11 mouse cellular contexts compared by ENCODE assay signal in genomic region chr11:100393733-100394132, GRCm38 (mm10). TPM values are rescaled to one million over a fixed set of nuclear protein-coding genes. Genes with fewer than 3 reads are reported as not detected.
DNase-seq lines count a peak whose midpoint lies in the region; ATAC-seq and TF ChIP-seq lines count a peak whose summit lies in the region.
"Had no signal": no experiment of that assay in that cellular context is flagged by ENCODE, and none has a peak within 500 bp of the region (broad histone marks: within the 10 kb centered on the region; RNA-seq: fewer than 3 reads in every experiment).

No protein-coding gene starts in this region.

- no peaks in the 10 kb centered on the region for H3K36me3 ChIP-seq in kidney, embryonic 16.5 days (ENCODE audit: insufficient read depth, low read length)
- no peaks in the 10 kb centered on the region for H3K36me3 ChIP-seq in C2C12 (ENCODE audit: control insufficient read depth, insufficient read depth)
- H3K36me3 ChIP-seq in limb, embryonic 15.5 days: no peaks in the 10 kb centered on the region
- no peaks in the 10 kb centered on the region; the same call in 1 of the 2 replicates for H3K36me3 ChIP-seq in forebrain, embryonic 10.5 days (replicated peaks)
- H3K36me3 ChIP-seq in hindbrain, embryonic 10.5 days: no peaks in the 10 kb centered on the region
- H3K36me3 ChIP-seq: hindbrain, embryonic 15.5 days had no signal

- ATAC-seq in kidney, embryonic 16.5 days (ENCODE audit: low FRiP score, low TSS enrichment): no peak
- ATAC-seq in limb, embryonic 15.5 days (ENCODE audit: insufficient number of reproducible peaks, low FRiP score, low TSS enrichment, low read depth): no peak
- ATAC-seq: forebrain, embryonic 16.5 days had no signal

- no peak overlapping the region for H3K4me3 ChIP-seq in kidney, embryonic 16.5 days (ENCODE audit: low read length)
- no peak overlapping the region for H3K4me3 ChIP-seq in C2C12 (ENCODE audit: insufficient read depth, poor library complexity, severe bottlenecking)
- H3K4me3 ChIP-seq in limb, embryonic 15.5 days: peak overlapping the region; percentile 1; the same call in 1 of the 2 replicates
- no peak overlapping the region for H3K4me3 ChIP-seq in forebrain, embryonic 10.5 days
- no peak overlapping the region for H3K4me3 ChIP-seq in hindbrain, embryonic 10.5 days
- H3K4me3 ChIP-seq: hindbrain, embryonic 15.5 days had no signal

- peaks cover 59% of the 10 kb centered on the region for H3K79me3 ChIP-seq in C2C12 (ENCODE audit: low read depth)

- WGBS in kidney, embryonic 16.5 days: 41% methylated on average over 7 of the region's 7 CpGs
- WGBS in limb, embryonic 15.5 days: 56% methylated on average over 7 of the region's 7 CpGs
- WGBS in forebrain, embryonic 10.5 days: 81% methylated on average over 7 of the region's 7 CpGs
- 82% methylated on average over 7 of the region's 7 CpGs for WGBS in hindbrain, embryonic 10.5 days

- H3K9me3 ChIP-seq in kidney, embryonic 16.5 days (ENCODE audit: low read length): no peaks in the 10 kb centered on the region
- H3K9me3 ChIP-seq in limb, embryonic 15.5 days: no peaks in the 10 kb centered on the region
- H3K9me3 ChIP-seq in forebrain, embryonic 10.5 days: no peaks in the 10 kb centered on the region
- no peaks in the 10 kb centered on the region for H3K9me3 ChIP-seq in hindbrain, embryonic 10.5 days
- H3K9me3 ChIP-seq: hindbrain, embryonic 15.5 days had no signal

- H3K4me2 ChIP-seq in kidney, embryonic 16.5 days (replicated peaks; ENCODE audit: low read depth, low read length): peak overlapping the region; percentile 20; the same call in 1 of the 2 replicates
- H3K4me2 ChIP-seq in limb, embryonic 15.5 days: 0 out of 2 replicates have a peak overlapping the region, but pooled peaks have one; percentile 10
- H3K4me2 ChIP-seq: hindbrain, embryonic 15.5 days had no signal

- H3K27ac ChIP-seq in kidney, embryonic 16.5 days (ENCODE audit: low read length): 0 out of 2 replicates have a peak overlapping the region, but pooled peaks have one; percentile 16
- peak overlapping the region; percentile 65 for H3K27ac ChIP-seq in limb, embryonic 15.5 days
- H3K27ac ChIP-seq in forebrain, embryonic 10.5 days: no peak overlapping the region
- H3K27ac ChIP-seq in hindbrain, embryonic 10.5 days: no peak overlapping the region
- H3K27ac ChIP-seq: hindbrain, embryonic 15.5 days had no signal

- no peak overlapping the region; the same call in 1 of the 2 replicates for H3K9ac ChIP-seq in kidney, embryonic 16.5 days (replicated peaks; ENCODE audit: low read length)
- no peak overlapping the region for H3K9ac ChIP-seq in limb, embryonic 15.5 days
- H3K9ac ChIP-seq: hindbrain, embryonic 15.5 days had no signal

- DNase-seq in kidney, adult 11 months: no peak
- peak; percentile 75 for DNase-seq in cerebellum, adult 9-11 months
- DNase-seq in forebrain, embryonic 10.5 days (ENCODE audit: extremely low spot score, low spot score): no peak
- DNase-seq in hindbrain, embryonic 10.5 days (ENCODE audit: low spot score): no peak
- no peak for DNase-seq in adrenal gland, postnatal 36 days
- DNase-seq: lung, postnatal 36 days had no signal

- peaks cover 86% of the 10 kb centered on the region for H3K79me2 ChIP-seq in C2C12 (ENCODE audit: control insufficient read depth, insufficient read depth)

- H3K4me1 ChIP-seq in kidney, embryonic 16.5 days (ENCODE audit: insufficient read depth, low read length): peaks cover 74% of the 10 kb centered on the region
- peaks cover 72% of the 10 kb centered on the region for H3K4me1 ChIP-seq in limb, embryonic 15.5 days
- peaks cover 65% of the 10 kb centered on the region for H3K4me1 ChIP-seq in forebrain, embryonic 10.5 days
- peaks cover 76% of the 10 kb centered on the region for H3K4me1 ChIP-seq in hindbrain, embryonic 10.5 days (replicated peaks)

- H3K27me3 ChIP-seq in kidney, embryonic 16.5 days (ENCODE audit: insufficient read depth, low read length): no peaks in the 10 kb centered on the region
- H3K27me3 ChIP-seq in C2C12 (ENCODE audit: control insufficient read depth, insufficient read depth, insufficient read length): no peaks in the 10 kb centered on the region
- H3K27me3 ChIP-seq in limb, embryonic 15.5 days: no peaks in the 10 kb centered on the region
- peaks cover 51% of the 10 kb centered on the region for H3K27me3 ChIP-seq in forebrain, embryonic 10.5 days (ENCODE audit: poor library complexity, severe bottlenecking)
- peaks cover 42% of the 10 kb centered on the region for H3K27me3 ChIP-seq in hindbrain, embryonic 10.5 days (ENCODE audit: insufficient read depth, poor library complexity, severe bottlenecking)
- H3K27me3 ChIP-seq: hindbrain, embryonic 15.5 days had no signal

- H3ac ChIP-seq in C2C12 (ENCODE audit: control insufficient read depth, insufficient read length, low read depth): no peak overlapping the region

- no peak for TF ChIP-seq CTCF in C2C12 (IDR thresholded peaks at IDR 0.05; ENCODE audit: control insufficient read depth, insufficient read depth, insufficient read length)

TF ChIP-seq in C2C12, 6 proteins besides CTCF, POLR2A, EP300 and RAD21:
- TF ChIP-seq CEBPB (IDR thresholded peaks at IDR 0.05; ENCODE audit: low read depth) (no peak), MYOD1 (IDR thresholded peaks at IDR 0.05; ENCODE audit: control insufficient read depth, insufficient read length, low read depth) (peak; percentile 48), FOSL1 (IDR thresholded peaks at IDR 0.05; ENCODE audit: insufficient read depth, low read length, poor library complexity, severe bottlenecking) (no peak), USF1 (IDR thresholded peaks at IDR 0.05; ENCODE audit: low read depth) (no peak), MAX (IDR thresholded peaks at IDR 0.05) (peak; percentile 14), MYOG (IDR thresholded peaks at IDR 0.05; ENCODE audit: control insufficient read depth, extremely low read depth, insufficient read length) (no peak)

RNA-seq across cellular contexts. Expression of gene Jup, which starts 3.8 kb away (rescaled TPM):
- polyA plus RNA-seq in kidney, embryonic 16.5 days (2015; fragmentation: Nextera tagmentation; extraction: Ambion mirVana): 153 and 154 TPM in 2 replicates
- polyA plus RNA-seq in C2C12 (2012; fragmentation: generic; extraction: Trizol): 127 TPM
- 305 and 309 TPM in 2 replicates for polyA plus RNA-seq in limb, embryonic 15.5 days (2015; fragmentation: Nextera tagmentation; extraction: Ambion mirVana)
- polyA plus RNA-seq in forebrain, embryonic 10.5 days (2016; fragmentation: Nextera tagmentation; extraction: Ambion mirVana): 27.2 and 29.1 TPM in 2 replicates
- polyA plus RNA-seq in hindbrain, embryonic 10.5 days (2016; fragmentation: Nextera tagmentation; extraction: Ambion mirVana): 45.0 and 53.6 TPM in 2 replicates
- total RNA-seq in adrenal gland, postnatal 36 days (2021): 10 to 100 TPM; 73.9 to 87.1 TPM

RNA-seq across cellular contexts. Expression of gene P3h4, which starts 20.9 kb away (rescaled TPM):
- polyA plus RNA-seq in kidney, embryonic 16.5 days (2015; fragmentation: Nextera tagmentation; extraction: Ambion mirVana): 63.1 and 69.1 TPM in 2 replicates
- polyA plus RNA-seq in C2C12 (2012; fragmentation: generic; extraction: Trizol): 185 TPM
- polyA plus RNA-seq in limb, embryonic 15.5 days (2015; fragmentation: Nextera tagmentation; extraction: Ambion mirVana): 107 and 114 TPM in 2 replicates
- 18.7 and 20.5 TPM in 2 replicates for polyA plus RNA-seq in forebrain, embryonic 10.5 days (2016; fragmentation: Nextera tagmentation; extraction: Ambion mirVana)
- 27.0 and 27.8 TPM in 2 replicates for polyA plus RNA-seq in hindbrain, embryonic 10.5 days (2016; fragmentation: Nextera tagmentation; extraction: Ambion mirVana)
- 10 to 100 TPM; 26.3 to 40.5 TPM for total RNA-seq in adrenal gland, postnatal 36 days (2021)

RNA-seq across cellular contexts. Expression of gene Fkbp10, which starts 21.8 kb away (rescaled TPM):
- 157 and 159 TPM in 2 replicates for polyA plus RNA-seq in kidney, embryonic 16.5 days (2015; fragmentation: Nextera tagmentation; extraction: Ambion mirVana)
- 250 TPM for polyA plus RNA-seq in C2C12 (2012; fragmentation: generic; extraction: Trizol)
- 210 and 239 TPM in 2 replicates for polyA plus RNA-seq in limb, embryonic 15.5 days (2015; fragmentation: Nextera tagmentation; extraction: Ambion mirVana)
- polyA plus RNA-seq in forebrain, embryonic 10.5 days (2016; fragmentation: Nextera tagmentation; extraction: Ambion mirVana): 37.5 and 37.6 TPM in 2 replicates
- 51.0 and 52.0 TPM in 2 replicates for polyA plus RNA-seq in hindbrain, embryonic 10.5 days (2016; fragmentation: Nextera tagmentation; extraction: Ambion mirVana)
- 10 to 100 TPM; 23.7 to 27.2 TPM for total RNA-seq in adrenal gland, postnatal 36 days (2021)

RNA-seq across cellular contexts. Expression of gene Hap1, which starts 37.8 kb away (rescaled TPM):
- 15.5 and 18.6 TPM in 2 replicates for polyA plus RNA-seq in kidney, embryonic 16.5 days (2015; fragmentation: Nextera tagmentation; extraction: Ambion mirVana)
- polyA plus RNA-seq in C2C12 (2012; fragmentation: generic; extraction: Trizol): 1.9 TPM
- 1.9 and 2.8 TPM in 2 replicates for polyA plus RNA-seq in limb, embryonic 15.5 days (2015; fragmentation: Nextera tagmentation; extraction: Ambion mirVana)
- 46.7 and 47.5 TPM in 2 replicates for polyA plus RNA-seq in forebrain, embryonic 10.5 days (2016; fragmentation: Nextera tagmentation; extraction: Ambion mirVana)
- 33.2 and 37.7 TPM in 2 replicates for polyA plus RNA-seq in hindbrain, embryonic 10.5 days (2016; fragmentation: Nextera tagmentation; extraction: Ambion mirVana)
- 10 to 100 TPM; 36.0 to 43.8 TPM for total RNA-seq in adrenal gland, postnatal 36 days (2021)

RNA-seq across cellular contexts. Expression of gene Nt5c3b, which starts 47.9 kb away (rescaled TPM):
- polyA plus RNA-seq in kidney, embryonic 16.5 days (2015; fragmentation: Nextera tagmentation; extraction: Ambion mirVana): 126 and 131 TPM in 2 replicates
- polyA plus RNA-seq in C2C12 (2012; fragmentation: generic; extraction: Trizol): 83.4 TPM
- 137 and 141 TPM in 2 replicates for polyA plus RNA-seq in limb, embryonic 15.5 days (2015; fragmentation: Nextera tagmentation; extraction: Ambion mirVana)
- 122 and 125 TPM in 2 replicates for polyA plus RNA-seq in forebrain, embryonic 10.5 days (2016; fragmentation: Nextera tagmentation; extraction: Ambion mirVana)
- polyA plus RNA-seq in hindbrain, embryonic 10.5 days (2016; fragmentation: Nextera tagmentation; extraction: Ambion mirVana): 115 and 121 TPM in 2 replicates
- 10 to 100 TPM; 53.8 to 58.2 TPM for total RNA-seq in adrenal gland, postnatal 36 days (2021)

Comparison
In these comparisons a context has a peak if more than half of its experiments do, and no peak if none do; other contexts are left out.
1. H3K27ac ChIP-seq: peak in kidney, embryonic 16.5 days (single experiment) and limb, embryonic 15.5 days (single experiment); none in forebrain, embryonic 10.5 days (single experiment) and hindbrain, embryonic 10.5 days (single experiment).